Mouse (Mus musculus): ENCODE data around the gene Stat3.
A peak's percentile ranks its signal among the peaks of the same experiment; 100 is the strongest.

The Stat3 gene

GRCm38 (mm10) chr11:100850778-100851528 is 88.4 kb downstream of the Stat3 start:
- DNase-seq: peak; percentile 77

- peak; percentile 84 for DNase-seq
Measured at GRCm38 (mm10) chr11:100850038-100850777, 89.1 kb downstream of the Stat3 start, which contains the start of gene Stat5b. Gene Stat5b (minus strand): TSS chr11:100850724.

- DNase-seq: no peak
Measured at GRCm38 (mm10) chr11:100849456-100850037, 89.8 kb downstream of the Stat3 start.

- DNase-seq: no peak
Measured at GRCm38 (mm10) chr11:100848789-100849379, 90.5 kb downstream of the Stat3 start.

- no peak for DNase-seq
Measured at GRCm38 (mm10) chr11:100848080-100848479, 91.3 kb downstream of the Stat3 start.

GRCm38 (mm10) chr11:100847572-100847971 is 91.8 kb downstream of the Stat3 start:
- DNase-seq: no peak

GRCm38 (mm10) chr11:100845793-100846192 is 93.5 kb downstream of the Stat3 start:
- no peak for DNase-seq

GRCm38 (mm10) chr11:100844121-100844520 is 95.2 kb downstream of the Stat3 start:
- DNase-seq: no peak

- no peak for DNase-seq
Measured at GRCm38 (mm10) chr11:100843070-100843669, 96.2 kb downstream of the Stat3 start.

- no peak for DNase-seq
Measured at GRCm38 (mm10) chr11:100842025-100842424, 97.3 kb downstream of the Stat3 start.

- DNase-seq: peak; percentile 67
Measured at GRCm38 (mm10) chr11:100840866-100841265, 98.5 kb downstream of the Stat3 start.

GRCm38 (mm10) chr11:100839523-100839922 is 99.8 kb downstream of the Stat3 start:
- DNase-seq: no peak

GRCm38 (mm10) chr11:100838894-100839293 is 100.4 kb downstream of the Stat3 start:
- no peak for DNase-seq

- DNase-seq: no peak
Measured at GRCm38 (mm10) chr11:100836923-100837702, 102.2 kb downstream of the Stat3 start.

Data from lung, postnatal 10 days (tissue).